Mouse (Mus musculus): Measurements from ENCODE around the gene Tnfrsf18. TPM values are rescaled to one million over a fixed set of nuclear protein-coding genes. Genes with fewer than 3 reads are reported as not detected.

Tnfrsf18 gene
- 13.5 to 16.3 TPM (median 14.2 TPM) in 4 replicates for total RNA-seq (2023; ENCODE audit: inconsistent age)

GRCm38 (mm10) chr4:156026013-156026412 lies at the start of gene Tnfrsf18:
Tnfrsf18 (plus strand) TSS chr4:156026164.

GRCm38 (mm10) chr4:155992241-155992905 lies 33.6 kb upstream of the Tnfrsf18 start, which contains the start of the genes B3galt6 and Sdf4:
B3galt6 (minus strand) TSS chr4:155992649.
Sdf4 (plus strand) TSS chr4:155992872.

GRCm38 (mm10) chr4:156013637-156014036 lies 12.3 kb upstream of the Tnfrsf18 start, which contains the start of gene Tnfrsf4:
Tnfrsf4 (plus strand) TSS chr4:156013843.

GRCm38 (mm10) chr4:156059261-156059660 lies 33.3 kb downstream of the Tnfrsf18 start, which contains the start of gene Ttll10:
Ttll10 (minus strand) TSS chr4:156059414.

Other genes starting within 250 kb of the Tnfrsf18 start
- not detected in 4 replicates for gene Tmem88b, start 240.3 kb upstream of the Tnfrsf18 start, total RNA-seq (2023; ENCODE audit: inconsistent age)
- gene Ankrd65, start 235.7 kb upstream of the Tnfrsf18 start, total RNA-seq (2023; ENCODE audit: inconsistent age) = not detected in 4 replicates
- 42.4 to 51.3 TPM (median 45.0 TPM) in 4 replicates for gene Mrpl20, start 223.3 kb upstream of the Tnfrsf18 start, total RNA-seq (2023; ENCODE audit: inconsistent age)
- 212 to 234 TPM (median 221 TPM) in 4 replicates for gene Ccnl2, start 213.7 kb upstream of the Tnfrsf18 start, total RNA-seq (2023; ENCODE audit: inconsistent age)
- gene Aurkaip1, start 194.9 kb upstream of the Tnfrsf18 start, total RNA-seq (2023; ENCODE audit: inconsistent age) = 72.7 to 92.7 TPM (median 80.5 TPM) in 4 replicates
- 10.4 to 12.7 TPM (median 11.4 TPM) in 4 replicates for gene Mxra8, start 186.5 kb upstream of the Tnfrsf18 start, total RNA-seq (2023; ENCODE audit: inconsistent age)
- 59.0 to 80.3 TPM (median 71.7 TPM) in 4 replicates for gene Dvl1, start 178.8 kb upstream of the Tnfrsf18 start, total RNA-seq (2023; ENCODE audit: inconsistent age)
- 0.55 to 1.4 TPM (median 1.0 TPM) in 4 replicates for gene Tas1r3, start 162.8 kb upstream of the Tnfrsf18 start, total RNA-seq (2023; ENCODE audit: inconsistent age)
- 5.7 to 9.4 TPM (median 8.1 TPM) in 4 replicates for gene Cptp, start 156.7 kb upstream of the Tnfrsf18 start, total RNA-seq (2023; ENCODE audit: inconsistent age)
- 44.3 to 52.8 TPM (median 52.3 TPM) in 4 replicates for gene Ints11, start 156.6 kb upstream of the Tnfrsf18 start, total RNA-seq (2023; ENCODE audit: inconsistent age)
- 21.1 to 25.0 TPM (median 23.6 TPM) in 4 replicates for gene Pusl1, start 134.4 kb upstream of the Tnfrsf18 start, total RNA-seq (2023; ENCODE audit: inconsistent age)
- gene Acap3, start 134.3 kb upstream of the Tnfrsf18 start, total RNA-seq (2023; ENCODE audit: inconsistent age) = 66.3 to 71.7 TPM (median 69.2 TPM) in 4 replicates
- 98.2 to 110 TPM (median 106 TPM) in 4 replicates for gene Ube2j2, start 82.3 kb upstream of the Tnfrsf18 start, total RNA-seq (2023; ENCODE audit: inconsistent age)
- gene C1qtnf12, start 63.8 kb upstream of the Tnfrsf18 start, total RNA-seq (2023; ENCODE audit: inconsistent age) = 1.6 to 3.1 TPM (median 2.1 TPM) in 4 replicates
- gene B3galt6, start 33.5 kb upstream of the Tnfrsf18 start, total RNA-seq (2023; ENCODE audit: inconsistent age) = 2.3 to 3.4 TPM (median 2.8 TPM) in 4 replicates
- 120 to 134 TPM (median 127 TPM) in 4 replicates for gene Sdf4, start 33.3 kb upstream of the Tnfrsf18 start, total RNA-seq (2023; ENCODE audit: inconsistent age)
- gene Tnfrsf4, start 12.3 kb upstream of the Tnfrsf18 start, total RNA-seq (2023; ENCODE audit: inconsistent age) = 6.0 to 9.5 TPM (median 7.1 TPM) in 4 replicates
- not detected in 4 replicates for gene Ttll10, start 33.2 kb downstream of the Tnfrsf18 start, total RNA-seq (2023; ENCODE audit: inconsistent age)
- gene 9430015G10Rik, start 83.8 kb downstream of the Tnfrsf18 start, total RNA-seq (2023; ENCODE audit: inconsistent age) = 49.2 to 80.5 TPM (median 61.4 TPM) in 4 replicates
- 0.67 to 1.3 TPM (median 0.90 TPM) in 4 replicates for gene Rnf223, start 104.3 kb downstream of the Tnfrsf18 start, total RNA-seq (2023; ENCODE audit: inconsistent age)
- 2.6 to 4.3 TPM (median 3.5 TPM) in 4 replicates for gene Agrn, start 171.3 kb downstream of the Tnfrsf18 start, total RNA-seq (2023; ENCODE audit: inconsistent age)
- 5.4 to 10.8 TPM (median 7.2 TPM) in 4 replicates for gene Isg15, start 174.7 kb downstream of the Tnfrsf18 start, total RNA-seq (2023; ENCODE audit: inconsistent age)
- 8.0 to 11.2 TPM (median 9.5 TPM) in 4 replicates for gene AW011738, start 177.1 kb downstream of the Tnfrsf18 start, total RNA-seq (2023; ENCODE audit: inconsistent age)
- gene Perm1, start 189.7 kb downstream of the Tnfrsf18 start, total RNA-seq (2023; ENCODE audit: inconsistent age) = 0.32 to 0.58 TPM (median 0.39 TPM) in 3 of 4 replicates, not detected in the other
- gene Plekhn1, start 208.7 kb downstream of the Tnfrsf18 start, total RNA-seq (2023; ENCODE audit: inconsistent age) = 39.6 to 41.2 TPM (median 39.8 TPM) in 4 replicates
- 91.6 to 108 TPM (median 97.3 TPM) in 4 replicates for gene Noc2l, start 209.8 kb downstream of the Tnfrsf18 start, total RNA-seq (2023; ENCODE audit: inconsistent age)
- 6.6 to 11.7 TPM (median 9.7 TPM) in 4 replicates for gene Samd11, start 229.5 kb downstream of the Tnfrsf18 start, total RNA-seq (2023; ENCODE audit: inconsistent age)

Data from B cell, adult (primary cell).